Mouse (Mus musculus): ENCODE measurements around the gene Pparg.
A peak's percentile ranks its signal among the peaks of the same experiment; 100 is the strongest.

Pparg gene

DNA sequence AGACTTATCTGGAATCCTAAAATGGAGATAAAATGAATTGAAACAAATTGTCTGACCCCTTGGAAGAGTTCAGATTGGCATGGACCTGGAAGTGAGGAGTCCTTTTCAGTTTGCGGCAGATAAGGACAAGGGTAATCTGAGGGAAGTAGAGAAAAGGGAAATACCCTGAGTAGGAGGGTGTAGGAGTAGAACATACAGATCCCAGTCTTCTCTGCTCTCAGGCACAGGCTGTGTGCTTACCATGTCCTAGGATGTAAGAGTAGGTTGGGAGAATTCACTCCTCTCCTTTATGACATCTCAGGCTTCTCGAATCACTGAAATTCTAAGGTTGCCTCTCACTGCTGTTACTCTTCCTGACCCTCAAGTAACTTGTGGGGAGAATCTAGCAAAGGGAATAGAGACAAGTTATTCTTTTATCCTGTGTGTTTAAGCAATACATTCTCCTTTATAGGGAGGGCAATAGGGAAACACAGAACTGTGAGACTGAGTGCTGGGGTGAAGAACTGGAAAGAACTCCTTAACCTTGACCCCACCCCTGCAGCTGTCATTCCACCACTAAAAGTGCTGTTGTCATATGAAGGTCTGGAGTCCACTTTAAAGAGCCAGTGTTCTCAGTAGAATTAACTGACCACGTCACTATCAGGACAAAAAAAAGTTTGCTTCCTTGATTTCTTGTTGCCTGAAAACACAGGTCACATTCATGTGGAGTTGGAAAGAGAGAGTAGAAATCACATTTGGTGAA lies 6.3 kb downstream of the Pparg start:
- no peak for DNase-seq

GRCm38 (mm10) chr6:115374871-115375852 lies 14.4 kb downstream of the Pparg start:
- DNase-seq, result no peak

DNA sequence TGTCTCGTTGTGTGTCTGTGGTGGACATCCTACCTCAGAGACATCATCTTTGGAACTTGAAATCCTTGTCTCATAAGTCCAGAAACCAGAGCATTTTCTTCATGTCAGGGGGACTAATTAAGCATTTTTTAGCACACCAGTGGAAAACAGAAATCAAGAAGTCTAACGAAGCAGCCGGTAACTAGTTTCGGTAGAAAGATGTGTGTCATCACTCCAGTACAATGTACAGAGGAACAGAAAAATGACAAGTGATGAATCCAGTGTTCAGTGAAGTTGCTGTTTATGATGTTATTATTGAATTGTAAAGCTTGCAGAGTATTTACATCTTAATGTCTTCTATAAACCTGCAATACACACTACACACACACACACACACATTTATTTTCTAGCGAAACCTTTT lies 19.8 kb downstream of the Pparg start:
- DNase-seq, result no peak

DNA sequence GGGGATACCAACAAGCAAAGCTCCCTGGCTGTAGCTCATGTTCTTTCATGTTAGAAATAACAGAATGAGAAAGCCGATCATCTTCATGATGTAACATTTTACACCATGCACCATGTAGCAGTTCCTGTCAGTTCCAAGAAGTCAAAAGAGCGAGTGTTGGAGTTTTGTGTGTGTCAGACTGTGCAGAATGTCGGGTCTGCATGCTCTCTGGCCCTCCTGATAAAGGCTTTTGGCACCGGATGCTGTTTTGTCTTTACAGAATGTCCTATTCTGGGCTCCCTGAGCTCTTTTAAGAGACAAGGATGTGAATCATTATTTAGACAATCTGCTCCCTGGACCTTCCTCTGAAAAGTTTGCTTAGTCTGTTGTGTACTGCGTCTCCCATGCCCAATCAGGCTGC lies 22.0 kb downstream of the Pparg start:
- DNase-seq, result no peak

- no peak for DNase-seq
Observed at GRCm38 (mm10) chr6:115389945-115390540, 29.3 kb downstream of the Pparg start.

- DNase-seq, result no peak
Observed at GRCm38 (mm10) chr6:115396911-115397310, 36.2 kb downstream of the Pparg start.

DNA sequence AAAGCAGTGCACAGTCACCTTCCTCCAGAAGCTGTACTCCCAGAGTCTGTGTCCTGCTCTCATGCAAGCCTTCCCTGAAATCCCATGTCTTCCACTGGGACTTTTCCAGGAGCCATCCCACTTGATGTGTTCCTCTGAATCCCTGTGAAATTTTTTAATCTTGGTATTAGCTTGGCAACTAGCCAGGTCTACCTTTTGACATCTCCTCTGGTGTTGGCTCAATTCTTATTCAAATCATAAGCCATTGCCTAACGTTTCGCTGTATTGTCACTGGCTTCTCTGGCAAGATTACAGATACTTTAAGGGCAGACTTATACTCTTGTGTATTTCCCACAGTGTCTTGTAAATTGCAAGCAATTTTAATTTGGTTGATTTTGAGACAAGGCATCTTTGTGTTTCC lies 43.6 kb downstream of the Pparg start:
- DNase-seq, result no peak

DNA sequence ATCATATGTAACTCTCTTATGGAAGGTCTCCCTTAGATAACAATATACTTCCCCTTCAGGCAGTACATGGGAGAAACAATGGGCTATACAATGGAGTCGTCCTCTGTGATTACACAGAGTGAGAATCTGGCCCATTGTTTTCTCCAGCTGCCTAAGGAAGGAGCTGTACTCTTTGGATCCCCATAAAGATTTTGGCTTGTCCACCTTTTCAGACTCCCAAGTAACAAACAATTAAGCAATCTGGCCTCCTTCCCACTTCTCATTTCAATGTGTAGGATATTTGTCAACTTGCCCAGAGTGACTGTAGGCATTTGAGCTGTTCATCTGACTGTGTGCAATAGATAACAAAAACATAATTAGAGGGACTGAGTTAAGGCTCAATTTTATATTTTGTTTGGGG lies 50.7 kb downstream of the Pparg start:
- no peak for DNase-seq

DNA sequence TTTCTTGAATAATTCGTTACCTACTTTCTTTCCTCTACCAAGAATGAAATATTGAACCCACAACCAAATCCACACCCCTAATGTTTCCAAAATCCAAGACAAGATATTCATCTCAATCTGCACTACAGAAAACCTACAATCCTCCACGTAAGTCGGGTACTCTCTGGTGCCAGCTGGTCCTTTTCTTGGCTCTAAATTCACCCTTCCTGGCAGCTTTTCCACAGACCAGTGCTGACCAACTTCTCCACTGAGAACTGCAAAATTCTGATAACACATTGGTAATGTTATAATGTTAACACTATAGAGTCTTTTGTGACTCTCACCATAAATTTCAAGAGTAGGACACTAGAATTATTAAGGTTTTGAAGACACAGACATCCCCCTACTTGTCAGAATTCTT lies 57.4 kb downstream of the Pparg start:
- DNase-seq, result peak; percentile 60 to 69

DNA sequence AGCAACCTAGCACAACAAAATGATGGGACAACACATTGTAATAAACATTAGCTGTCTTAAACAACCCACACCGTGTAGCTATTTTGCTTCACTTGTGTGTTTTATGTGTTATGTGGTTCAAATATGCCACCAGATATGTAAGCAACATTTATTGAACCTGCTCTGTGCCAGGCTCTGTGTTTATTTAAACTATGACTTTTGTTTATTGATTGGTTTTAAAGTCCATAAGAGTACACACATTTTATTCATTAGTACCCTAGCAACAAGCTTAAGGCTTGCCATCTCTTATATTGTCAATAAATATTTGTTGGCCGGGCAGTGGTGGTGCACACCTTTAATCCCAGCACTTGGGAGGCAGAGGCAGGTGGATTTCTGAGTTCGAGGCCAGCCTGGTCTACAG lies 58.2 kb downstream of the Pparg start:
- DNase-seq, result no peak

DNA sequence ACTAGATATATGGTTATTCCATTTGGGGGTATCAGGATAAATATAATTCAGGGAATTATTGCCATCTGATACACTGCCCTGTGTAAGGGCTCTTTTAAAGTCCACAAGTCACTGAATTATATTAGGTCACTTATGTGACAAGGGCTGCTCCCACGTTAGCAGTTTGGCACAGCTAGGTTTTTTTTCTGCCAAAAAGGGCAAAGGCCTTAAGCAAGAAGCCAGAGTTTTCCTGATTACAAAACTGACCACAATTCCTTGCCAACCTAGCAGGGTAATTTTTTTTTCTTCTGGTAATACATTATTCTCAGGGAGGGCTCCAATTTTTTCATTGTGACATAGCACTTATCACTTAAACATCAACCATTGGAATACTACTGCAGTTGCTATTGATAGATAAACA lies 60.2 kb downstream of the Pparg start:
- peak; percentile 43 to 44 for DNase-seq

GRCm38 (mm10) chr6:115421665-115422064 lies 60.9 kb downstream of the Pparg start:
- peak in 1 of 2 experiments; percentile 2 for DNase-seq

DNA sequence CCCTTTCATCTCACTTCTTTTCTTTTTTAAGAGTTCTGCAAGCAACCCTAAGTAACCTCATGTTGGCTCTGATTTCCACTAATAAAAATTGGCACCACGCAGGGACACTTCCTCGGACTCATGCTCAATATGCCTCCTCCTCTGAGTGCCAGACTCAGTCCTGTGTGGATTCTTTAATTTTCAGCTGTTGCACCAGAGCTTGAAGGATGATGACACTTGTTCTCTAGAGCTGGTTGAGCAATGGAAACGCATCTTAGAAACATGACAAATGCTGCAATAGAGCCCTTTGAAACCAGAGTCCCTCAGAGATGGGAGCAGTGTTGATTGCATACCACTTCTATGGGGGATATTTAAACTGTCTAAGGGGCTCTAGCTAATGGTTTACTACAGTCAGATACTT lies 63.7 kb downstream of the Pparg start:
- DNase-seq, result no peak

DNA sequence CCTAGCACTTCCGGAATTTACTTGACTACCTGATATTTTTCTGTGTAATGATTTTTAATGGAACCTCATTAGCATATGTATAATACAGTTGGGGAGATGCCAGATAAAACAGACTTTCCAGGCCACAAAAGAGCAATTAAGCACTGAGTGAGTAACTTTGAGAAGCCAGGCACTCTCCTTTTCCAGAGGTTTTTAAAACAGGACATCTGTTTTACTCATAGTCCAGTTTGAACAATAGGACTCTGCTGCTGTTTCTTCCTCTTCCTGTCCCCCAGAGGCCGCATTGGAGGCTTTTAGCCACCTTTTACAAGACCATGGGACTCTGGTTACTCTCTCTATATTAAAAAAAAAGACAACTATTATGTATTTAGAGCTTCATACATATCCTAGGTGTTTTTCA lies 72.0 kb downstream of the Pparg start:
- no peak for DNase-seq

DNA sequence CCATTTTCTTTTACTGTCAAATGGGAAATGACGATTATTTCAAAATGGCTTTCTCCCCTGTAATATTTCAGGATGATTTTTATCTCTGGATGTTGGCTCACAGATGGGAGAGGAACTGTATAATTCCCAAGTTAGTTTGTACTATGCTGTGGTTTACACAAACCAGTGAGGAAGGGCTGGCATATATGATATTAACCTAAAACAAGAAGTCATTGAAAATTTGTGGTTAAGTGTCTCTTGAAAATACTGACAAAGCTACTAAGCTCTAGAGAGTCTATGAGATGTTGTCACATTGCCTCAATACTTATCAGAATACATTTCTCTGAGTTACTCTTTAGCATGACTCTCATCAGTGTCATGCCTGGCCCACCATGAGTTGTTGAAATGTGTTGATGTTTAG lies 73.3 kb downstream of the Pparg start:
- DNase-seq, result no peak

DNA sequence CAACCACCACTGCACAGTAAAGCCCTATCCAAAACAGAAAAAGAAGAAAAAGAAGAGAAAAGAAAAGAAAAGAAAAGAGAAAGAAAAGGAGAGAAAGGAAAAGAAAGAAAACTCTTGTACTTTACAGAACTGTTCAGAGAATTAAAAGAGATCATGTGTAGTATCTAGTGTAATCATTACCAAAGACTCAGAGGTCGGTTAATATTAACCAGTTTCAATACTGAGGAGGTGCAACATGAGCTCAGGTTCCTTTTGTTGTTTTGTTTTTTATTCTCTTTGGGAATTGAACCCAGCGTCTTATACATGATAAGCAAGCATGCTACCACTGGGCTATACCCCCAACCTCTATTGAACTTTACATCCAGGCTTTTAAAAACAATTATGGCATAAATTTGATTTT lies 74.1 kb downstream of the Pparg start:
- no peak for DNase-seq

DNA sequence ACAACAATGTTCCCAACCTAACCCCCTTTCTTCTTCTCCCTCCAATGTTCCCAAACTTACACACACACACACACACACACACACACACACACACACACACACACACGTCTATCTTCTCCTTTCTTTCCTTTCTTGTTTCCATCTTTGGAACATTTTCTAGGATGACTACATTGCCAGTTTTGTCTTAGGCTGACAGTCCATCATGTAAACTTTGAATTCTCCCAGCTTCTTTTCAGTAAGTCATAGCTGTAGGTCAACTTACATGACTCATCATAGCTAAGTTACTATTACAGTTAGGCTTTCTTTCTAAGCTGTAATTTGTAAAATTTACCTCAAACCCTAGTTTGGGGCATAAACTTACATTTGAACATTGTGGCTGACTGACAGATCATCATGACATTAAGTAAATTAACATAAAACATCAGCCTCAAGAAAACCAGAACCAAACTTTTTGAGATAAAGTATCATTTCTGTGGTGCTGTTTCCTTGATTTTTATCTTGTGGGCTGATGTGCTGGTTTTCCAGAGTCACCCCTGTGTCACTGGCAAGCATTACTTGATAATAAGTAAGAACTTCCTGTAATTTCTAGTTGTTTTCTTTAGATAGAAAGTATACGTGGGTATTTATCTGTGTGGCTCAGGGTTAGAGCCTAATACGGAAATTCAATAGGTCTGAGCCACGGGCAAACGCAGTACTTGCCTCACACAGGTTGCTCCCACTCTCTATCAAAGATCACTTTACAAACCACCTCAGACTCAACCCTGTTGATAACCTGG lies 79.7 kb downstream of the Pparg start:
- no peak for DNase-seq

GRCm38 (mm10) chr6:115452501-115452900 lies 91.8 kb downstream of the Pparg start:
- no peak for DNase-seq

DNA sequence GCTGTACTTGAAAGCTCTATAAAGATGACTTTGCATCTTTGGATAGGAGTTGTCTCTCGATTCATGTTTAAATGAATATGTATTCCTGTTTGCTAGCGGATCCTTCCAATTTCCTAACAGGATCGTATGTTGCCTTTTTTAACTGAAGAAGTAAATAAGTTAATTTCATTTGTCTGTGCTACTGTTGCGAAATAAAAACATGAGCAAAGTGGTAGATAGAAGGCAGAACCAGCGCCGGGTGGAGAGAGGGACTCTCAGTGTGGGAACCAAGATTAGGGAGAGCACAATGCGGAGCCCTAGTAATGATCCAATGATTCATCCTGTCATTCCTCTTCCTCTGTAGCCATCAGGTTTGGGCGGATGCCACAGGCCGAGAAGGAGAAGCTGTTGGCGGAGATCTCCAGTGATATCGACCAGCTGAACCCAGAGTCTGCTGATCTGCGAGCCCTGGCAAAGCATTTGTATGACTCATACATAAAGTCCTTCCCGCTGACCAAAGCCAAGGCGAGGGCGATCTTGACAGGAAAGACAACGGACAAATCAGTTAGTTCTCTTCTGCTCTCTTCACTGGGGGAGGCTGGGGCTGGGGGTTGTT lies 102.1 kb downstream of the Pparg start:
- peak; percentile 86 to 87 for DNase-seq

- DNase-seq, result no peak
Observed at GRCm38 (mm10) chr6:115463338-115463737, 102.6 kb downstream of the Pparg start.

DNA sequence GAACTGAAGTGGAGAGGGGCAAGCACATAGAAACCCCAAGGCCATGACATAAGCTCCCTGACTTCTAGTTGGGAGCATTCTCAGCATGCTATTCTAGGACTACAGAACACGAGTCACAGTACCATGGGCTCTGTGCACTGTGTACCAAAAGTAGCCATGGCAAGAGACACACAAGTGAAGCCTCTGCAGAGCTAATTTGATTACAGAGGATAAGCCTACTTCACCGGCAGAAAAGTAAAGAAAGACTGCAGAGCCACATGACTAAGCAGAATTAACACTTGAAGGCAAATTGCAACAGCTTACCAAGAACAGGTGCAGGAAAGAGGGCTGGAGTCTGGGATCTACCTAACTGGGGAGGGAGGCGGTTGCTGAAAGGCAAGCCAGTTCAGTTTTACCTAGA lies 103.9 kb downstream of the Pparg start:
- DNase-seq, result no peak

DNA sequence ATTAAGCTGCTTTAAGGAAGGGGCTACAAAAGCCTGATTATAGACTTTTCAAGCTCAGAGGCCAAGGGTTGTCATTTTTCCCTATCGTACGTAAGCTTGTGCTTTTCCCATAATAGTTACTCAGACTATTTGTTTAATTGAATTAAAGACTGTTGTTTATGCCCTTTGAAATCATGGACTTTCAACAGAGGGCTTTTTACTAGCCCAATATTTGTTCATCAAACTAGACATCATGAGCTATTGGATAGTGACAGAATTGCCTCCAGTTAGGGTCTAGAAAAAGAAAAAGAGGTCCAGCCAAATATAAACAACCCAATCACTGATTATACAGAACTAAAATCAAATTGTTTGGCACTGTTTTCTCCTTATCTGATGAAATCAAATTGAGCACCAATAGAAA lies 104.7 kb downstream of the Pparg start:
- DNase-seq, result no peak

All from cerebellum, postnatal 10 days (tissue).